Mouse (Mus musculus) brain, embryonic 14.5 days (tissue): Measurements from ENCODE around the gene Cpne6.

Source experiments
- CTCF ChIP-seq: fragments of 200-500 bp; IDR thresholded peaks from 2 replicates; pipeline ENCODE4 v1.5.1; 2012; ENCODE audit warnings: inconsistent platforms, mild to moderate bottlenecking, moderate library complexity, borderline replicate concordance; ENCODE audit not compliant: insufficient read depth, insufficient read length; ENCODE audit errors: extremely low read depth
- POLR2A ChIP-seq: fragments of 200-500 bp; IDR thresholded peaks from 2 replicates; pipeline ENCODE4 v1.6.1; 2012; ENCODE audit warnings: mild to moderate bottlenecking, inconsistent platforms, borderline replicate concordance; ENCODE audit not compliant: poor library complexity, insufficient read depth, insufficient read length, severe bottlenecking; ENCODE audit errors: extremely low read depth

DNA sequence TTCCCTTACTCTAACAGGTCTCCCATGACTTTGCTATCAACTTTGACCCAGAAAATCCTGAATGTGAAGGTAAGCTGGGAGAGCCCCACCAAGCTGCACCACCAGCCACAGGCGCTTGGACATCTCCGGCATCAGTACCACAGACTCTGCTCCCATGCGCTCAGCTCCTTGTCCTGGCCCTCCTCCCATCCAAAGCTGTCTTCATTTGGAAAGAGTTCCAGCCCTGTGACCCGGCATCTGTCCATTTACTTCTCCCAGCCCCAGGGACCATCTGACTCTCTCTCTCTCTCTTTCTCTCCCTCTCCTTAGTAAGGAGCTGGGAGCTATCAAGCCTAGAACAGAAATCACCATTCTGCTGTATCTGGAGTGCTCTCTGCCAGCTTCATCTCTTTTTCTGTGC is 5.6 kb downstream of the Cpne6 start:
- no peak for TF ChIP-seq CTCF
- no peak for TF ChIP-seq POLR2A
